Mouse (Mus musculus) kidney, adult 2 months (tissue): Measurements from ENCODE around the gene Nek8. TPM values are rescaled to one million over a fixed set of nuclear protein-coding genes. Genes with fewer than 3 reads are reported as not detected.
A peak's percentile ranks its signal among the peaks of the same experiment; 100 is the strongest.

Experiments
- DNase-seq: peaks from one replicate; pipeline ENCODE4 v3.0.0; 2021
- H3K27ac ChIP-seq: fragments of 200-500 bp; 2 replicates; pipeline ENCODE4 v1.5.1; 2012; ENCODE audit warnings: low read depth, low read length, control low read depth, inconsistent platforms; ENCODE audit not compliant: insufficient read depth
- H3K27me3 ChIP-seq: fragments of 200-500 bp; replicated peaks from 2 replicates; pipeline ENCODE4 v1.6.1; 2012; ENCODE audit warnings: mild to moderate bottlenecking, moderate library complexity, low read length, inconsistent platforms; ENCODE audit not compliant: control insufficient read depth, insufficient read depth
- H3K36me3 ChIP-seq: fragments of 200-500 bp; 2 replicates; pipeline ENCODE4 v1.6.1; 2012; ENCODE audit warnings: mild to moderate bottlenecking, moderate library complexity, low read length, inconsistent platforms; ENCODE audit not compliant: control insufficient read depth, insufficient read depth
- H3K4me1 ChIP-seq: fragments of 200-500 bp; 2 replicates; pipeline ENCODE4 v1.6.1; 2011; ENCODE audit warnings: low read length; ENCODE audit not compliant: control insufficient read depth, insufficient read depth
- H3K4me3 ChIP-seq: fragments of 200-500 bp; 2 replicates; pipeline ENCODE4 v1.5.1; 2011; ENCODE audit warnings: mild to moderate bottlenecking, low read depth, low read length, control low read depth; ENCODE audit not compliant: insufficient read depth
- CTCF ChIP-seq: fragments of 200-500 bp; conservative IDR thresholded peaks from 2 replicates; pipeline ENCODE4 v1.5.1; 2011; ENCODE audit warnings: low read depth, mild to moderate bottlenecking, control low read depth, low read length, moderate library complexity, mixed read lengths; ENCODE audit not compliant: insufficient read depth, insufficient read length
- POLR2A ChIP-seq: fragments of 200-500 bp; IDR thresholded peaks from one replicate; pipeline ENCODE4 v1.6.1; 2011; ENCODE audit warnings: low read depth, low read length, control low read depth
- WGBS: fragments of 180-500 bp; shearing (Covaris S2); methylation state at CpG from one replicate; pipeline ENCODE4 v1.1.7; 2018; 5-methylcytosine and 5-hydroxymethylcytosine counted together
- polyA plus RNA-seq: library from polyadenylated mRNA; depleted of rRNA; stranded (reverse); fragments of >200 nt; gene quantifications from 2 replicates; pipeline ENCODE4 v1.2.3, GENCODE M21; 2012; rRNA removed

Nek8 gene
- 18.3 and 24.6 TPM in 2 replicates for polyA plus RNA-seq

DNA sequence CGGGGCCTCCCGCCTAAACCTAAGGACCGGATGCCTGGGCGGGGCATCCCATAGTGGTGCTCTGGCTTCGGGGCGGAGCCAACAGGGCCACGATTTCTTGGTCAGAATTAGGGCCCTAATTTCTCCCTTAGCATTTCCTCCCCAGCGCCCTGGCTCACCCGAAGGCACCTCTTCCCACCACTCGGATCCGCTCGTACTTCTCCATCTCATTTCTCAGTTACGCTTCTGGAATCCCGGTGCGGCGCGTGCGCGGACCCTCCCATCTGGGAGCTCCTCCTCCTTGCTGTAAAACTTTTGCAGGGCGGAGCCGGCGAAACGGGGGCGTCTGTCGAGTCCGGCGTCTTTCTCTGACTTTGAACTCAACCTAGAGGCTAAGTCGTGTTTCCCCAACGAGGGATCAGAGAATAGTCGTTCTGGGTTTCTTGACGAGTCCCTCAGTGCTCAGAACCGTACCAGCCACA is at the start of gene Nek8, which contains the start of gene Tlcd1:
TSS of gene Nek8 (minus strand) at position 274 of the 461 bp plus-strand sequence.
TSS of gene Tlcd1 (plus strand) at position 310 of the 461 bp plus-strand sequence.
- H3K27ac ChIP-seq: peak within 1 kb of the TSS; percentile 93
- H3K27me3 ChIP-seq: no peaks in the 10 kb centered on the region
- 0 out of 2 replicates have a peak, but pooled peaks cover 4% of the 10 kb centered on the region for H3K36me3 ChIP-seq
- WGBS: under 1% methylated on average over 32 of the region's 32 CpGs
- TF ChIP-seq CTCF (no peak), POLR2A (peak; percentile 3)
- H3K4me3 ChIP-seq: peak within 1 kb of the TSS; percentile 83
- H3K4me1 ChIP-seq: peaks cover 13% of the 10 kb centered on the region; the same call in 1 of the 2 replicates
- DNase-seq: peak; percentile 98

- H3K27me3 ChIP-seq: no peaks in the 10 kb centered on the region
- WGBS: 91% methylated on average over 4 of the region's 4 CpGs
- no peak for DNase-seq
- no peak overlapping the region for H3K4me3 ChIP-seq
- no peak overlapping the region for H3K27ac ChIP-seq
- peaks cover 19% of the 10 kb centered on the region for H3K36me3 ChIP-seq
- H3K4me1 ChIP-seq: no peaks in the 10 kb centered on the region
- TF ChIP-seq CTCF: no peak
- TF ChIP-seq POLR2A: no peak
These were observed 47.1 kb upstream of the Nek8 start for GRCm38 (mm10) chr11:78223586-78223985.

GRCm38 (mm10) chr11:78215709-78216317 is 39.3 kb upstream of the Nek8 start:
- Histone ChIP-seq H3K4me3 (no peak overlapping the region), H3K4me1 (no peaks in the 10 kb centered on the region), H3K27ac (no peak overlapping the region), H3K27me3 (no peaks in the 10 kb centered on the region), H3K36me3 (peaks cover 33% of the 10 kb centered on the region)
- DNase-seq: no peak
- WGBS: 79% methylated on average over 11 of the region's 11 CpGs
- no peak for TF ChIP-seq POLR2A
- TF ChIP-seq CTCF: no peak

DNA sequence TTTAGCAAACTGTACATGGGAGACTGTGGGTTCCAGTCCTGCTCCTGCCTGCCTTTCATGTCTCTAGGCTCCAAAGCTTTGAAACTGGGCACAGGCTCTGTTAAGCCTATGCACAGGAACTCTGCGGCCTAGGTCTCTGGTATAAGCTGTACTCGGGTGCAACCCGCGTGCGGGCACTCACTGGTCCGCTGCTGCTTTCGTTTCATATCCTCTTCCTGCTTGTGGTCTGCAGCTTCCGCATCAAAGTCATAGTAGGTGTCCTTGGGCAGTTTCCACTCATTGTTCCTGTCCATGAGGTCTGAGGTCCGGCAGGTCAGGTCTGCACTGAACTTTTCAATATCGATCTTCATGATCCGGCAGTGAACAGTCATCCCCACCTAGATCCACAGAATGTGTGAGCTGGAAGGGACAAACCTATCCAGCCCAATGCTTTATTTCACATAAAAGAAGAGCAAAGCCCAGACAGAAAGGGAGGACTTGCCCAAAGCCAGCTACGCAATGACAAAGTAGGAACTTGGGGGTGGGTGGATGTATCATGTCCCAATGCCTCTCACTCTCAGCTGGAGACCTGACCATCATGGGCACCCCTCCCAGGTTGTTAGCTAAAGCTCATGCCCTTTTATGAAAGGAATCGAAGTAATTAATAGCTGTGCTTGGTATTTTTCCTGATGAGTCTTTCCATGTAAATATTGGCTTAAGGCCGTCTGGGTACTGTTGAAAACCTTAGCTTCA is 36.8 kb upstream of the Nek8 start:
- TF ChIP-seq CTCF (no peak), POLR2A (no peak)
- Histone ChIP-seq H3K36me3 (peaks cover 21% of the 10 kb centered on the region), H3K4me3 (no peak overlapping the region), H3K27me3 (no peaks in the 10 kb centered on the region), H3K4me1 (no peaks in the 10 kb centered on the region), H3K27ac (no peak overlapping the region)
- DNase-seq: peak; percentile 26
- 90% methylated on average over 14 of the region's 14 CpGs for WGBS

GRCm38 (mm10) chr11:78211513-78211912 is 35.0 kb upstream of the Nek8 start:
- Histone ChIP-seq H3K36me3 (peaks cover 15% of the 10 kb centered on the region), H3K27me3 (no peaks in the 10 kb centered on the region), H3K4me3 (no peak overlapping the region), H3K27ac (no peak overlapping the region), H3K4me1 (no peaks in the 10 kb centered on the region)
- 89% methylated on average over 5 of the region's 5 CpGs for WGBS
- DNase-seq: no peak
- no peak for TF ChIP-seq POLR2A
- TF ChIP-seq CTCF: no peak

GRCm38 (mm10) chr11:78210615-78211014 is 34.1 kb upstream of the Nek8 start:
- 57% methylated on average over 7 of the region's 7 CpGs for WGBS
- TF ChIP-seq CTCF: no peak
- TF ChIP-seq POLR2A: no peak
- H3K36me3 ChIP-seq: peaks cover 12% of the 10 kb centered on the region
- H3K4me3 ChIP-seq: no peak overlapping the region
- H3K4me1 ChIP-seq: no peaks in the 10 kb centered on the region
- no peak overlapping the region for H3K27ac ChIP-seq
- H3K27me3 ChIP-seq: no peaks in the 10 kb centered on the region
- no peak for DNase-seq

- Histone ChIP-seq H3K36me3 (peaks cover 10% of the 10 kb centered on the region; the same call in 1 of the 2 replicates), H3K27ac (no peak overlapping the region), H3K4me1 (no peaks in the 10 kb centered on the region), H3K27me3 (no peaks in the 10 kb centered on the region), H3K4me3 (no peak overlapping the region)
- WGBS: 85% methylated on average over 6 of the region's 6 CpGs
- TF ChIP-seq POLR2A (no peak), CTCF (no peak)
- DNase-seq: no peak
These were observed 33.4 kb upstream of the Nek8 start for GRCm38 (mm10) chr11:78209886-78210285.
